Comparison of ENCODE assay signal across 17 mouse cellular contexts in genomic region chr8:123416944-123417555, GRCm38 (mm10). TPM values are rescaled to one million over a fixed set of nuclear protein-coding genes. Genes with fewer than 3 reads are reported as not detected.
DNase-seq lines count a peak whose midpoint lies in the region; ATAC-seq lines count a peak whose summit lies in the region.
"Had no signal": no experiment of that assay in that cellular context is flagged by ENCODE, and none has a peak within 500 bp of the region (broad histone marks: within the 10 kb centered on the region; RNA-seq: fewer than 3 reads in every experiment).

No protein-coding gene starts in this region.

- peak overlapping the region; percentile 87 for H3K4me2 ChIP-seq in hindbrain, embryonic 12.5 days (replicated peaks)
- peak overlapping the region; percentile 82 for H3K4me2 ChIP-seq in neural tube, embryonic 15.5 days
- H3K4me2 ChIP-seq: limb, embryonic 15.5 days had no signal

- no peaks in the 10 kb centered on the region for H3K9me3 ChIP-seq in megakaryocyte, embryonic 14.5 days
- H3K9me3 ChIP-seq in hindbrain, embryonic 12.5 days (replicated peaks), result no peaks in the 10 kb centered on the region
- H3K9me3 ChIP-seq in neural tube, embryonic 15.5 days (replicated peaks), result no peaks in the 10 kb centered on the region
- H3K9me3 ChIP-seq: limb, embryonic 15.5 days had no signal

- peak overlapping the region; percentile 60 for H3K4me3 ChIP-seq in megakaryocyte, embryonic 14.5 days (replicated peaks)
- H3K4me3 ChIP-seq in hindbrain, embryonic 12.5 days, result peak overlapping the region; percentile 11; the same call in 1 of the 2 replicates
- no peak overlapping the region for H3K4me3 ChIP-seq in neural tube, embryonic 15.5 days (replicated peaks)
- H3K4me3 ChIP-seq: erythroblast, embryonic 14.5 days; limb, embryonic 15.5 days had no signal

- peaks cover 62% of the 10 kb centered on the region for H3K27me3 ChIP-seq in megakaryocyte, embryonic 14.5 days (replicated peaks)
- H3K27me3 ChIP-seq in hindbrain, embryonic 12.5 days, result peaks cover 4% of the 10 kb centered on the region
- H3K27me3 ChIP-seq in neural tube, embryonic 15.5 days (replicated peaks), result no peaks in the 10 kb centered on the region

- H3K27ac ChIP-seq in hindbrain, embryonic 12.5 days, result peak overlapping the region; percentile 40; the same call in 1 of the 2 replicates
- no peak overlapping the region for H3K27ac ChIP-seq in neural tube, embryonic 15.5 days (replicated peaks)
- H3K27ac ChIP-seq: kidney, postnatal 0 days; limb, embryonic 15.5 days; macrophage had no signal

- no peak for ATAC-seq in megakaryocyte, adult 5-6 weeks (ENCODE audit: poor library complexity, severe bottlenecking)
- no peak for ATAC-seq in hindbrain, embryonic 12.5 days (ENCODE audit: low FRiP score)
- peak; percentile 22; the same call in 1 of the 2 replicates for ATAC-seq in megakaryocyte-erythroid progenitor cell, adult 5-6 weeks (replicated peaks; ENCODE audit: low FRiP score, low TSS enrichment, poor library complexity, severe bottlenecking)
- ATAC-seq in neural tube, embryonic 15.5 days (ENCODE audit: low FRiP score), result no peak
- ATAC-seq in activated CD4-positive, CD25-positive, alpha-beta regulatory T cell, adult 4 months, result no peak

- H3K4me1 ChIP-seq in megakaryocyte, embryonic 14.5 days, result peaks cover 58% of the 10 kb centered on the region
- peaks cover 21% of the 10 kb centered on the region for H3K4me1 ChIP-seq in hindbrain, embryonic 12.5 days
- peaks cover 31% of the 10 kb centered on the region for H3K4me1 ChIP-seq in neural tube, embryonic 15.5 days

- peaks cover 21% of the 10 kb centered on the region for H3K36me3 ChIP-seq in megakaryocyte, embryonic 14.5 days (replicated peaks; ENCODE audit: low read length)
- peaks cover 47% of the 10 kb centered on the region for H3K36me3 ChIP-seq in hindbrain, embryonic 12.5 days
- H3K36me3 ChIP-seq in neural tube, embryonic 15.5 days, result peaks cover 40% of the 10 kb centered on the region
- H3K36me3 ChIP-seq: limb, embryonic 15.5 days had no signal

- no peak overlapping the region for H3K9ac ChIP-seq in hindbrain, embryonic 12.5 days
- no peak overlapping the region for H3K9ac ChIP-seq in neural tube, embryonic 15.5 days (replicated peaks)
- H3K9ac ChIP-seq: limb, embryonic 15.5 days had no signal

- no peak for DNase-seq in gastrocnemius, postnatal 10 days
- DNase-seq in layer of hippocampus, postnatal 36 days, result no peak
- DNase-seq: cerebellum, adult 11 months; embryo, embryonic 11 days; gastrocnemius, postnatal 25 days; heart, postnatal 4 days had no signal

- 80% methylated on average over 8 of the region's 8 CpGs for WGBS in hindbrain, embryonic 12.5 days
- WGBS in neural tube, embryonic 15.5 days, result 73% methylated on average over 8 of the region's 8 CpGs

RNA-seq across cellular contexts. Expression of gene Tubb3, which starts 5.8 kb away (rescaled TPM):
- polyA plus RNA-seq in megakaryocyte, embryonic 14.5 days (2012; ENCODE audit: insufficient read depth, low replicate concordance), result 123 and 178 TPM in 2 replicates
- 0.89 and 1.0 TPM in 2 replicates for total RNA-seq in megakaryocyte, adult 5-6 weeks (2015)
- total RNA-seq in megakaryocyte, adult 5-6 weeks (2017), result 0.37 and 1.2 TPM in 2 replicates
- 1,043 and 1,050 TPM in 2 replicates for polyA plus RNA-seq in hindbrain, embryonic 12.5 days (2016; fragmentation: Nextera tagmentation; extraction: Ambion mirVana)
- 1.0 and 1.3 TPM in 2 replicates for total RNA-seq in megakaryocyte-erythroid progenitor cell, adult 5-6 weeks (2014; fragmentation: Nextera tagmentation)
- total RNA-seq in megakaryocyte-erythroid progenitor cell, adult 5-6 weeks (2017), result 0.19 TPM in 1 of 2 replicates, not detected in the other
- polyA plus RNA-seq in neural tube, embryonic 15.5 days (2015; fragmentation: Nextera tagmentation; extraction: Ambion mirVana), result 1,289 and 1,555 TPM in 2 replicates
- polyA plus RNA-seq in activated CD4-positive, CD25-positive, alpha-beta regulatory T cell, adult 4 months (2017; shearing (Covaris generic)), result under 1 TPM; 0.53 to 0.68 TPM
- 1 to 10 TPM; 1.8 to 1.9 TPM for total RNA-seq in gastrocnemius, postnatal 10 days (2021)
- total RNA-seq in layer of hippocampus, postnatal 36 days (2021), result 100 to 1,000 TPM; 290 to 324 TPM
- total RNA-seq: gastrocnemius, postnatal 25 days had no signal
- polyA plus RNA-seq: macrophage had no signal

RNA-seq across cellular contexts. Expression of gene Def8, which starts 6.3 kb away (rescaled TPM):
- 20.7 and 47.5 TPM in 2 replicates for polyA plus RNA-seq in megakaryocyte, embryonic 14.5 days (2012; ENCODE audit: insufficient read depth, low replicate concordance)
- total RNA-seq in megakaryocyte, adult 5-6 weeks (2015), result 15.2 and 19.6 TPM in 2 replicates
- 24.9 and 27.3 TPM in 2 replicates for total RNA-seq in megakaryocyte, adult 5-6 weeks (2017)
- polyA plus RNA-seq in hindbrain, embryonic 12.5 days (2016; fragmentation: Nextera tagmentation; extraction: Ambion mirVana), result 40.1 and 42.5 TPM in 2 replicates
- total RNA-seq in megakaryocyte-erythroid progenitor cell, adult 5-6 weeks (2014; fragmentation: Nextera tagmentation), result 60.6 and 61.1 TPM in 2 replicates
- 33.5 and 45.9 TPM in 2 replicates for total RNA-seq in megakaryocyte-erythroid progenitor cell, adult 5-6 weeks (2017)
- polyA plus RNA-seq in neural tube, embryonic 15.5 days (2015; fragmentation: Nextera tagmentation; extraction: Ambion mirVana), result 46.8 and 52.3 TPM in 2 replicates
- 10 to 100 TPM in 1 of 2 experiments, 1 to 10 TPM in 1; 5.6 to 11.1 TPM for polyA plus RNA-seq in activated CD4-positive, CD25-positive, alpha-beta regulatory T cell, adult 4 months (2017; shearing (Covaris generic))
- 10 to 100 TPM; 35.8 to 37.6 TPM for total RNA-seq in gastrocnemius, postnatal 10 days (2021)
- total RNA-seq in layer of hippocampus, postnatal 36 days (2021), result 10 to 100 TPM; 53.4 to 57.4 TPM

RNA-seq across cellular contexts. Expression of gene Mc1r, which starts 10.1 kb away (rescaled TPM):
- polyA plus RNA-seq in megakaryocyte, embryonic 14.5 days (2012; ENCODE audit: insufficient read depth, low replicate concordance), result 1.1 TPM in 1 of 2 replicates, not detected in the other
- not detected in 2 replicates for total RNA-seq in megakaryocyte, adult 5-6 weeks (2015)
- total RNA-seq in megakaryocyte, adult 5-6 weeks (2017), result not detected in 2 replicates
- 0.09 and 0.20 TPM in 2 replicates for polyA plus RNA-seq in hindbrain, embryonic 12.5 days (2016; fragmentation: Nextera tagmentation; extraction: Ambion mirVana)
- total RNA-seq in megakaryocyte-erythroid progenitor cell, adult 5-6 weeks (2014; fragmentation: Nextera tagmentation), result 0.92 and 1.7 TPM in 2 replicates
- total RNA-seq in megakaryocyte-erythroid progenitor cell, adult 5-6 weeks (2017), result 0.91 TPM in 1 of 2 replicates, not detected in the other
- polyA plus RNA-seq in neural tube, embryonic 15.5 days (2015; fragmentation: Nextera tagmentation; extraction: Ambion mirVana), result 0.20 and 0.22 TPM in 2 replicates
- not detected for polyA plus RNA-seq in activated CD4-positive, CD25-positive, alpha-beta regulatory T cell, adult 4 months (2017; shearing (Covaris generic))
- not detected for total RNA-seq in gastrocnemius, postnatal 10 days (2021)
- total RNA-seq in layer of hippocampus, postnatal 36 days (2021), result not detected
- total RNA-seq: gastrocnemius, postnatal 25 days; heart, postnatal 4 days had no signal
- polyA plus RNA-seq: kidney, postnatal 0 days; macrophage; stomach, embryonic 16.5 days had no signal

RNA-seq across cellular contexts. Expression of gene Tcf25, which starts 43.5 kb away (rescaled TPM):
- 41.1 and 108 TPM in 2 replicates for polyA plus RNA-seq in megakaryocyte, embryonic 14.5 days (2012; ENCODE audit: insufficient read depth, low replicate concordance)
- 68.3 and 86.8 TPM in 2 replicates for total RNA-seq in megakaryocyte, adult 5-6 weeks (2015)
- 187 and 329 TPM in 2 replicates for total RNA-seq in megakaryocyte, adult 5-6 weeks (2017)
- 212 and 231 TPM in 2 replicates for polyA plus RNA-seq in hindbrain, embryonic 12.5 days (2016; fragmentation: Nextera tagmentation; extraction: Ambion mirVana)
- 140 and 145 TPM in 2 replicates for total RNA-seq in megakaryocyte-erythroid progenitor cell, adult 5-6 weeks (2014; fragmentation: Nextera tagmentation)
- total RNA-seq in megakaryocyte-erythroid progenitor cell, adult 5-6 weeks (2017), result 104 and 227 TPM in 2 replicates
- 368 and 390 TPM in 2 replicates for polyA plus RNA-seq in neural tube, embryonic 15.5 days (2015; fragmentation: Nextera tagmentation; extraction: Ambion mirVana)
- polyA plus RNA-seq in activated CD4-positive, CD25-positive, alpha-beta regulatory T cell, adult 4 months (2017; shearing (Covaris generic)), result 10 to 100 TPM; 84.9 to 92.3 TPM
- total RNA-seq in gastrocnemius, postnatal 10 days (2021), result 100 to 1,000 TPM; 144 to 157 TPM
- 100 to 1,000 TPM; 510 to 526 TPM for total RNA-seq in layer of hippocampus, postnatal 36 days (2021)

Comparison
In these comparisons a context has a peak if more than half of its experiments do, and no peak if none do; other contexts are left out.
1. RNA of gene Tubb3, which starts 5.8 kb away (total RNA-seq): 290 to 324 TPM in layer of hippocampus, postnatal 36 days; 1.8 to 1.9 TPM in gastrocnemius, postnatal 10 days, 0.19 to 1.3 TPM in megakaryocyte-erythroid progenitor cell, adult 5-6 weeks and 0.37 to 1.2 TPM in megakaryocyte, adult 5-6 weeks; every median in the first group is over 100 times any median in the second.